Mouse (Mus musculus) layer of hippocampus, postnatal 10 days (tissue): ENCODE data around the gene Cobll1. TPM values are rescaled to one million over a fixed set of nuclear protein-coding genes. Genes with fewer than 3 reads are reported as not detected.
A peak's percentile ranks its signal among the peaks of the same experiment; 100 is the strongest.

Source experiments
- DNase-seq, 2 experiments: peaks; one replicate each; pipeline ENCODE4 v3.0.0; 2021; ENCODE audit warnings: low spot score in 2 of 2
- total RNA-seq, 2 experiments: library from RNA; stranded (reverse); gene quantifications; 2 replicates each; pipeline ENCODE4 v1.2.3; 2021

Cobll1 gene
- total RNA-seq, 2 experiments from 2014 or later = 10.6 to 12.1 TPM

- no peak for DNase-seq
These were observed 81.1 kb downstream of the Cobll1 start for GRCm38 (mm10) chr2:65157981-65158651.

GRCm38 (mm10) chr2:65157325-65157724, 81.9 kb downstream of the Cobll1 start:
- no peak for DNase-seq

GRCm38 (mm10) chr2:65148928-65149327, 90.3 kb downstream of the Cobll1 start:
- DNase-seq = no peak

GRCm38 (mm10) chr2:65147431-65147830, 91.8 kb downstream of the Cobll1 start:
- DNase-seq = no peak

- DNase-seq = peak in 1 of 2 experiments; percentile 33
These were observed 93.6 kb downstream of the Cobll1 start for GRCm38 (mm10) chr2:65145421-65146117.

- no peak for DNase-seq
These were observed 98.0 kb downstream of the Cobll1 start for GRCm38 (mm10) chr2:65141093-65141661.

- no peak for DNase-seq
These were observed 98.8 kb downstream of the Cobll1 start for GRCm38 (mm10) chr2:65140330-65140922.

GRCm38 (mm10) chr2:65139606-65140329, 99.4 kb downstream of the Cobll1 start:
- no peak for DNase-seq

- DNase-seq = no peak
These were observed 100.2 kb downstream of the Cobll1 start for GRCm38 (mm10) chr2:65138992-65139391.

- no peak for DNase-seq
These were observed 112.9 kb downstream of the Cobll1 start for GRCm38 (mm10) chr2:65126141-65126783.

- DNase-seq = no peak
These were observed 115.5 kb downstream of the Cobll1 start for GRCm38 (mm10) chr2:65123702-65124101.

- DNase-seq = peak; percentile 69 to 72
These were observed 117.8 kb downstream of the Cobll1 start for GRCm38 (mm10) chr2:65121435-65121834.

- DNase-seq = no peak
These were observed 118.2 kb downstream of the Cobll1 start for GRCm38 (mm10) chr2:65121012-65121411.

GRCm38 (mm10) chr2:65120112-65120511, 119.1 kb downstream of the Cobll1 start:
- DNase-seq = no peak

GRCm38 (mm10) chr2:65119667-65120066, 119.5 kb downstream of the Cobll1 start:
- no peak for DNase-seq

GRCm38 (mm10) chr2:65119076-65119475, 120.1 kb downstream of the Cobll1 start:
- DNase-seq = no peak

GRCm38 (mm10) chr2:65117859-65118258, 121.3 kb downstream of the Cobll1 start:
- no peak for DNase-seq

GRCm38 (mm10) chr2:65116428-65117125, 122.6 kb downstream of the Cobll1 start:
- DNase-seq = no peak

GRCm38 (mm10) chr2:65113191-65113590, 126.0 kb downstream of the Cobll1 start:
- DNase-seq = no peak

- no peak for DNase-seq
These were observed 134.6 kb downstream of the Cobll1 start for GRCm38 (mm10) chr2:65104569-65104968.
